Mouse (Mus musculus) heart, embryonic 14.5 days (tissue): Measurements from ENCODE around the gene Adamtsl2. TPM values are rescaled to one million over a fixed set of nuclear protein-coding genes. Genes with fewer than 3 reads are reported as not detected.
A peak's percentile ranks its signal among the peaks of the same experiment; 100 is the strongest.

ENCODE experiments used
- ATAC-seq: fragments of 200-750 bp; cut with Nextera tagmentation; 2 replicates; pipeline ENCODE4 v1.8.0; 2017; ENCODE audit warnings: low read depth, moderate TSS enrichment; ENCODE audit not compliant: insufficient number of reproducible peaks, insufficient read depth, low FRiP score
- H3K27ac ChIP-seq, 2 experiments: fragments of 200-500 bp in 1 of 2; fragments of 300-500 bp in 1 of 2; sonication (generic) in 1 of 2; replicated peaks in 1 of 2; 2 replicates each; pipeline ENCODE4 v1.5.1; 2012 to 2014; ENCODE audit warnings: low read depth in 2 of 2, low read length in 2 of 2, control low read depth in 1 of 2, mild to moderate bottlenecking in 1 of 2, mixed read lengths in 1 of 2; ENCODE audit not compliant: control insufficient read depth in 1 of 2, insufficient read depth in 1 of 2
- H3K27me3 ChIP-seq: fragments of 300-500 bp; sonication (generic); 2 replicates; pipeline ENCODE4 v1.6.1; 2014; ENCODE audit warnings: mild to moderate bottlenecking, low read length, control low read depth; ENCODE audit not compliant: control insufficient read depth, insufficient read depth
- H3K36me3 ChIP-seq: fragments of 300-500 bp; sonication (generic); 2 replicates; pipeline ENCODE4 v1.6.1; 2014; ENCODE audit warnings: mild to moderate bottlenecking, control low read depth, low read length, mixed read lengths; ENCODE audit not compliant: control insufficient read depth, insufficient read depth
- H3K4me1 ChIP-seq, 2 experiments: fragments of 200-500 bp in 1 of 2; fragments of 300-500 bp in 1 of 2; sonication (generic) in 1 of 2; 2 replicates each; pipeline ENCODE4 v1.6.1; 2012 to 2014; ENCODE audit warnings: low read length in 2 of 2, control low read depth in 1 of 2, mixed read lengths in 1 of 2; ENCODE audit not compliant: control insufficient read depth in 2 of 2, insufficient read depth in 2 of 2
- H3K4me2 ChIP-seq: fragments of 300-500 bp; sonication (generic); 2 replicates; pipeline ENCODE4 v1.6.1; 2014; ENCODE audit warnings: mild to moderate bottlenecking, low read length
- H3K4me3 ChIP-seq, 2 experiments: fragments of 200-500 bp in 1 of 2; fragments of 300-500 bp in 1 of 2; sonication (generic) in 1 of 2; 2 replicates each; pipeline ENCODE4 v1.5.1; 2012 to 2014; ENCODE audit warnings: low read length in 2 of 2, mild to moderate bottlenecking in 2 of 2, control low read depth in 1 of 2, low read depth in 1 of 2, moderate library complexity in 1 of 2; ENCODE audit not compliant: control insufficient read depth in 1 of 2, insufficient read depth in 1 of 2
- H3K9ac ChIP-seq: fragments of 300-500 bp; sonication (generic); 2 replicates; pipeline ENCODE4 v1.6.1; 2014; ENCODE audit warnings: mild to moderate bottlenecking, low read length
- H3K9me3 ChIP-seq: fragments of 300-500 bp; sonication (generic); 2 replicates; pipeline ENCODE4 v1.6.1; 2016; ENCODE audit warnings: low read length, control low read depth; ENCODE audit not compliant: control insufficient read depth
- WGBS: fragments of 180-500 bp; shearing (Covaris S2); extraction: QIAGEN DNeasy Blood & Tissue Kit; methylation state at CpG from one replicate; pipeline ENCODE4 v1.1.7; 2014; 5-methylcytosine and 5-hydroxymethylcytosine counted together
- polyA plus RNA-seq: library from polyadenylated mRNA; unstranded; fragments of >200 nt; fragmentation: Nextera tagmentation; extraction: Ambion mirVana; gene quantifications from 2 replicates; pipeline ENCODE4 v1.2.1, GENCODE M21; 2014

The Adamtsl2 gene
- polyA plus RNA-seq, 1 experiment from 2014 or later = 15.0 TPM

DNA sequence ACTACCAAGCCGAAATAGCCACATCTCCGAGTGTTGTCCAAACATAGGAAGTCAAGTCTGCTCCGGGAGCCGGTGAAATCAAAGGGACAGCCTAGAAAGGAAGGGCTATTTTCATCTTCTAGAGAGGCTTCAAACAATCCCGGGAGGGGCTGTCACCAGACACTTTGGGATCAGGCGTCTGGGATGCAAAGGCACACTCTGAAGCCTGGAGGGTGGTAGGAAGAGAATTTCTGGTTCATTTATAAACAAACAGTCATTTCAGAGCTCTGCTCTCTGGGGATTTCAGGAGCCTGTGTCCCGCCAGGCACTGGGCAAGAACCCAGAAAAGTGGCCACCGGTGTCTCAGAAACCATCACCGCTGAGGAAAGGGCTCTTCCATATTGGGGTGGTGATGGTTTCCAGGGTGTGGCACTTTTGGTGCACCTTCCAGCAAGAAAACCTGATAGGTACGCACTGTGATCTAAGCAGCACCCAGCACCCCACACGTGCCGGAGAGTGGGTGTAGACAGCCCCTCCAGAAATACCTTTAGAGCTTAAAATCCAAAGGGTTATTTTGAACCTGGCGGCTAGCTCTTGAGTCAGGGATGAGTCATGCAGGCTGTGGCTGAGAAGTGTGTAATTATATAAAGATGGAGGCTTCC is 17.3 kb downstream of the Adamtsl2 start:
- Histone ChIP-seq H3K4me1 (peaks cover 33 to 36% of the 10 kb centered on the region in 2 experiments), H3K27ac (peak overlapping the region; percentile 65 to 66), H3K9me3 (no peaks in the 10 kb centered on the region), H3K27me3 (no peaks in the 10 kb centered on the region), H3K9ac (no peak overlapping the region; the same call in 1 of the 2 replicates), H3K36me3 (0 out of 2 replicates have a peak, but pooled peaks cover 5% of the 10 kb centered on the region), H3K4me3 (no peak overlapping the region), H3K4me2 (peak overlapping the region; percentile 34)
- 12% methylated on average over 13 of the region's 13 CpGs for WGBS
- 0 out of 2 replicates have a peak, but pooled peaks have one; percentile 54 for ATAC-seq

DNA sequence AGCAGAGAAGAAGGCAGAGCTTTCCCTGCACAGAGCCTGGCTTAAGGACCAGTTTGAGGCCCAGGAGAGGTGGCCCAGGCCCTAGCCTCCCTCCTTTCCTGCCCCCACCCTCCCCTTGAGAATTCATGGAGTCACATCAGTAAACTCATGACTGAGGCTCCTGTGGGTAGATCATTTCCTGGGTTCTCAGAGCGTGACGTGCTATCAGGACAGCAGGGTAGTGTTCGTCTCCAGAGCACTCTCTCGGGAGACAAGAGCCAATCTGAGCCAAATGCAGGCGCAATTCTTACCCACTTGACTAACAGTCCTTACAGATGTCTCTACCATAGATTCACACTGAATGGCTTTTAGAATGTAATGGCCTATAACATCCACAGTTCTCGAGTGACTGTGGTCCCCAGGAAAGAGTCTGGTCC is 18.1 kb downstream of the Adamtsl2 start:
- H3K27me3 ChIP-seq = no peaks in the 10 kb centered on the region
- peaks cover 33 to 36% of the 10 kb centered on the region in 2 experiments for H3K4me1 ChIP-seq
- peak overlapping the region; percentile 1 for H3K9ac ChIP-seq
- no peaks in the 10 kb centered on the region for H3K9me3 ChIP-seq
- H3K27ac ChIP-seq = peak overlapping the region; percentile 65 to 66
- 0 out of 2 replicates have a peak overlapping the region, but pooled peaks have one; percentile 34 for H3K4me2 ChIP-seq
- no peak overlapping the region for H3K4me3 ChIP-seq
- 0 out of 2 replicates have a peak, but pooled peaks cover 5% of the 10 kb centered on the region for H3K36me3 ChIP-seq
- 25% methylated on average over 6 of the region's 6 CpGs for WGBS
- no peak for ATAC-seq

DNA sequence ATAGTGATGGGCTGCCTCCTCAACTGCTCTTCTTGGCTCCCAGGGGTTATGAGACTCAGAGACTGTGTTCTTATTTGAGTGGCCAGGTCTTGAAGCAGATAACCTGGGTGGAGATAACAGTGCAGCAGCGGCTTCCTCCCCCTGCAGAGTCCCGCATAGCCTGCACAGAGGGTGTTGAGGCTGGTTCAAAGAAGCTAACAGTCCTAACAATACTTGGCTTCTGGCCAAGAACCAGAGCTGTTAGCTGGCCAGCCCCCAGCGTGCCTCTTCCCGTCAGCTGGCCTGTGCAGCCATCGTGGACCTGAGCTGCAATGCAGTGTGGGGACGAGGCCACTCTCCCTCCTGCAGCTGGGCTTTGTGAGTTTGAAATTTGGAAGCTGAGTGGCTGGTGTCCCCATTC is 18.6 kb downstream of the Adamtsl2 start:
- Histone ChIP-seq H3K4me1 (peaks cover 33 to 36% of the 10 kb centered on the region in 2 experiments), H3K4me2 (no peak overlapping the region), H3K27ac (peak overlapping the region; percentile 61 to 65)

DNA sequence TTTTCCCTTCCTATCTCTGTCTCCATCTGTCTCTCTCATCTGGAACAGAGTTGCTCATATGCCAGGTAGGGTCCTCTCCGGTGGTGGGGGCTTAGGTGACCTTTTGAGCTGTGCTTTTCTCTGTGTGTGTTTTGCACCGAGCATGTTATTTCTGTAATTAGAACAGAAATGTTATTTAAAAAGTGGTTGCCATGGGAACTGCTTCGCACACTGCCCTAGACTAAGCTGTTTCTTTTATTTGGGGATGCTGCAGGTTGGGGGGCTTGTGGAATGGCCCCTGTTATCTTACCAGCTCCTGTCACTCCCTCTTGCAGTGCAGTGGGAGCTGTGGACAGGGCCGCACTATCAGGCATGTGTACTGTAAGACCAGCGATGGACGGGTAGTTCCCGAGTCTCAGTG is 24.4 kb downstream of the Adamtsl2 start:
- H3K4me2 ChIP-seq = no peak overlapping the region
- H3K36me3 ChIP-seq = peaks cover 6% of the 10 kb centered on the region; the same call in 1 of the 2 replicates
- no peak for ATAC-seq
- no peaks in the 10 kb centered on the region for H3K9me3 ChIP-seq
- no peak overlapping the region for H3K4me3 ChIP-seq
- no peak overlapping the region for H3K9ac ChIP-seq
- no peak overlapping the region for H3K27ac ChIP-seq
- WGBS = 53% methylated on average over 7 of the region's 7 CpGs
- H3K4me1 ChIP-seq = peaks cover 9 to 11% of the 10 kb centered on the region in 2 experiments; a peak in 3 of 4 replicates
- no peaks in the 10 kb centered on the region; the same call in 1 of the 2 replicates for H3K27me3 ChIP-seq

More for the DNA sequence above, 18.6 kb downstream of the Adamtsl2 start:
- no peak overlapping the region for H3K4me3 ChIP-seq
- H3K9me3 ChIP-seq = no peaks in the 10 kb centered on the region
- H3K36me3 ChIP-seq = 0 out of 2 replicates have a peak, but pooled peaks cover 5% of the 10 kb centered on the region
- ATAC-seq = peak; percentile 78
- peak overlapping the region; percentile 49 for H3K9ac ChIP-seq
- H3K27me3 ChIP-seq = no peaks in the 10 kb centered on the region
- WGBS = 0% methylated on average over 6 of the region's 6 CpGs

DNA sequence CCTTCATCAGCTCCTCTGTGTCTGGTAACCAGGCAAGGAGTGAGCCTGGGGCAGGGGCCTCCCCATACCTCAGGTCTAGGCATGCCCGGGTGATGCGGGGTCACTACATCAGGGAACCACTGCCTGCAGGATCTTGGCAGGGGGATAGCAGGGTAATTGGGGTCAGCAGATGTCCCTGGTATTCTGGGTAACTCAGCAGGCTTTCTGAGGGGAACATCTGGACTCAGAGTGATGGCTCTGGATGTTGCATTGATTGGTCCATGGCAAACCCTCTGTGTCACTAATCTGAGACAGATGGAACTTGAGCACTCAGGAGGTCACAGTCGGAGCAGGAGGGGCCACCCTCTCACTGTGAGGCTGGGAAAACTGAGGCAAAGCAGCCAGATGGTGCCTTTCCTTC is 27.6 kb downstream of the Adamtsl2 start:
- Histone ChIP-seq H3K36me3 (peaks cover 6% of the 10 kb centered on the region; the same call in 1 of the 2 replicates), H3K27me3 (no peaks in the 10 kb centered on the region; the same call in 1 of the 2 replicates), H3K9ac (no peak overlapping the region), H3K4me3 (no peak overlapping the region), H3K9me3 (no peaks in the 10 kb centered on the region), H3K4me1 (peaks cover 9% of the 10 kb centered on the region in 2 experiments; a peak in 3 of 4 replicates), H3K4me2 (no peak overlapping the region), H3K27ac (no peak overlapping the region)
- WGBS = 70% methylated on average over 3 of the region's 3 CpGs
- no peak for ATAC-seq

DNA sequence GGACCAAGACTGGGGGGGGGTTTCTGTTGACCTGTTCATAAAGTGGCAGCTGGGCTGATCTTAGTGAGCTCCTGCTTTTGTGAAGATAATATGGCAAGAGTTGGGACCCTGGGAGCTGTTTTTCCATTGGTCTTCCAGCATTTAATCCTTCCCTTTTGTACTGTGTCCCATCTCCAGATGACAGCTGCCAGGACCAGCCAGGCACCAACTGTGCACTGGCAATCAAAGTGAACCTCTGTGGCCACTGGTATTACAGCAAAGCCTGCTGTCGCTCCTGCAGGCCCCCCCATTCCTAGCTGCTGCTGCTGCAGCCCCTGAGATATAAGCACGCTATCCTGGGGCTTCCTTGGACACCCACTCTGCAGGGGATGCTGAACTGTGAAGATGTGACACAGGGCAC is 29.0 kb downstream of the Adamtsl2 start:
- H3K4me3 ChIP-seq = no peak overlapping the region
- H3K4me1 ChIP-seq = peaks cover 9% of the 10 kb centered on the region in 2 experiments; a peak in 3 of 4 replicates
- no peak overlapping the region for H3K4me2 ChIP-seq
- H3K9me3 ChIP-seq = no peaks in the 10 kb centered on the region
- WGBS = 76% methylated on average over 2 of the region's 2 CpGs
- H3K36me3 ChIP-seq = peaks cover 6% of the 10 kb centered on the region; the same call in 1 of the 2 replicates
- no peak overlapping the region for H3K9ac ChIP-seq
- ATAC-seq = no peak
- H3K27ac ChIP-seq = no peak overlapping the region
- H3K27me3 ChIP-seq = no peaks in the 10 kb centered on the region; the same call in 1 of the 2 replicates

DNA sequence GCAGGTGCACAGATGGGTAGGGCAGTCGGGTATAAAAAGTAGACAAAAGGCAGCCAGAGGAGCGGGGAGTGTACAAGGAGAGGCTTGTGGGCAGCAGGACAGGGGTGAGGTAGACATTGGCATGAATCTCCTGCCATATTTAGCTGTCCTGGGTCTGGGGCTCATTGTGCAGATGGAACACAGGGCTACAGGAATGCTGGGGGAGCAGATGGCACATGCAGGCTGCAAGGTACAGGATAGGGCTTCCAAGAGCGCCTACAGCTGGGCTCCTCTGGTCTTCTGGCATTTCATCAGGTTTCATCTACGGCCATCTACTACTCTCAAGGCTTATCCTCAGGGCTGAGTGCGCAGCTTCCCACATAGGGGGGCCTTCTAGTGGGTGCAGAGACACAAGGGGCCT is 29.9 kb downstream of the Adamtsl2 start:
- Histone ChIP-seq H3K9ac (no peak overlapping the region), H3K36me3 (peaks cover 6% of the 10 kb centered on the region; the same call in 1 of the 2 replicates), H3K4me3 (no peak overlapping the region), H3K4me1 (peaks cover 2 to 3% of the 10 kb centered on the region in 2 experiments; a peak in 3 of 4 replicates), H3K27ac (no peak overlapping the region), H3K4me2 (no peak overlapping the region), H3K27me3 (no peaks in the 10 kb centered on the region; the same call in 1 of the 2 replicates), H3K9me3 (no peaks in the 10 kb centered on the region)
- ATAC-seq = no peak
- WGBS = 87% methylated on average over 5 of the region's 5 CpGs
